In genomic region chr6:8511447-8511846, GRCm38 (mm10) we compare ENCODE assay signal across 8 mouse cellular contexts. TPM values are rescaled to one million over a fixed set of nuclear protein-coding genes. Genes with fewer than 3 reads are reported as not detected.
DNase-seq lines count a peak whose midpoint lies in the region; ATAC-seq and TF ChIP-seq lines count a peak whose summit lies in the region.

No protein-coding gene starts in this region.

- no peak for TF ChIP-seq EP300 in ES-Bruce4 (IDR thresholded peaks at IDR 0.05; ENCODE audit: insufficient read depth, low read depth, low read length)

- H3K27me3 ChIP-seq in ES-Bruce4 (ENCODE audit: control insufficient read depth, insufficient read depth, low read length, poor library complexity, severe bottlenecking): no peaks in the 10 kb centered on the region
- H3K27me3 ChIP-seq in forebrain, postnatal 0 days (ENCODE audit: insufficient read depth, low read length): no peaks in the 10 kb centered on the region
- H3K27me3 ChIP-seq in midbrain, embryonic 10.5 days (ENCODE audit: low read depth, poor library complexity, severe bottlenecking): no peaks in the 10 kb centered on the region

- ATAC-seq in forebrain, postnatal 0 days: no peak

- H3K9me3 ChIP-seq in ES-Bruce4 (replicated peaks; ENCODE audit: control insufficient read depth, insufficient read depth, low read length, poor library complexity, severe bottlenecking): no peaks in the 10 kb centered on the region
- H3K9me3 ChIP-seq in forebrain, postnatal 0 days (ENCODE audit: low read length): no peaks in the 10 kb centered on the region
- H3K9me3 ChIP-seq in midbrain, embryonic 10.5 days (replicated peaks): no peaks in the 10 kb centered on the region

- DNase-seq in cerebellum, postnatal 10 days: peak; percentile 25 to 39
- no peak for DNase-seq in cerebellum, adult 9-10 months
- DNase-seq in forebrain, postnatal 0 days: peak; percentile 24
- DNase-seq in midbrain, embryonic 10.5 days (ENCODE audit: low spot score): peak; percentile 31
- DNase-seq in frontal cortex, postnatal 36 days (ENCODE audit: low spot score in 2 of 2): no peak
- no peak for DNase-seq in adrenal gland, adult 8-10 months
- DNase-seq in urinary bladder, postnatal 36 days (ENCODE audit: low spot score in 2 of 2): no peak

- no peaks in the 10 kb centered on the region for H3K4me1 ChIP-seq in ES-Bruce4 (ENCODE audit: control insufficient read depth, insufficient read depth, low read length)
- H3K4me1 ChIP-seq in forebrain, postnatal 0 days (ENCODE audit: insufficient read depth): peaks cover 18% of the 10 kb centered on the region
- peaks cover 40% of the 10 kb centered on the region for H3K4me1 ChIP-seq in midbrain, embryonic 10.5 days

- no peaks in the 10 kb centered on the region for H3K36me3 ChIP-seq in ES-Bruce4 (ENCODE audit: control insufficient read depth, insufficient read depth, low read length, poor library complexity, severe bottlenecking)
- no peaks in the 10 kb centered on the region for H3K36me3 ChIP-seq in forebrain, postnatal 0 days (ENCODE audit: insufficient read depth)
- no peaks in the 10 kb centered on the region for H3K36me3 ChIP-seq in midbrain, embryonic 10.5 days

- H3K4me2 ChIP-seq in forebrain, postnatal 0 days (ENCODE audit: low read depth): peak overlapping the region; percentile 63

- 5% methylated on average over 3 of the region's 3 CpGs for WGBS in forebrain, postnatal 0 days
- WGBS in midbrain, embryonic 10.5 days: 14% methylated on average over 3 of the region's 3 CpGs

- H3K4me3 ChIP-seq in ES-Bruce4 (ENCODE audit: low read depth, low read length): no peak overlapping the region
- peak overlapping the region; percentile 84 for H3K4me3 ChIP-seq in forebrain, postnatal 0 days (ENCODE audit: low read depth, low read length)
- H3K4me3 ChIP-seq in midbrain, embryonic 10.5 days: peak overlapping the region; percentile 94

- TF ChIP-seq CTCF in ES-Bruce4 (IDR thresholded peaks at IDR 0.05; ENCODE audit: low read depth, low read length): no peak
- TF ChIP-seq CTCF in forebrain, postnatal 0 days (IDR thresholded peaks at IDR 0.05; ENCODE audit: low read depth): no peak

- no peak overlapping the region for H3K27ac ChIP-seq in ES-Bruce4 (ENCODE audit: insufficient read depth, low read length)
- H3K27ac ChIP-seq in forebrain, postnatal 0 days (ENCODE audit: low read depth, low read length): no peak overlapping the region
- H3K27ac ChIP-seq in midbrain, embryonic 10.5 days (replicated peaks): peak overlapping the region; percentile 98

- TF ChIP-seq POLR2A in ES-Bruce4 (IDR thresholded peaks at IDR 0.05; ENCODE audit: insufficient read depth, low read length): no peak

- 0 out of 2 replicates have a peak overlapping the region, but pooled peaks have one; percentile 96 for H3K9ac ChIP-seq in ES-Bruce4 (ENCODE audit: low read depth, poor library complexity, severe bottlenecking)
- H3K9ac ChIP-seq in forebrain, postnatal 0 days: peak overlapping the region; percentile 92

RNA-seq across cellular contexts. Expression of gene Glcci1, which starts 2.0 kb away (rescaled TPM):
- 2.8 and 4.1 TPM in 2 replicates for polyA plus RNA-seq in ES-Bruce4 (2011; ENCODE audit: insufficient read depth, insufficient read length, low read depth, missing spikeins)
- 26.4 and 41.7 TPM in 2 replicates for total RNA-seq in forebrain, postnatal 0 days (2014; rRNA removed)
- polyA plus RNA-seq in forebrain, postnatal 0 days (2015; fragmentation: Nextera tagmentation; extraction: Ambion mirVana): 8.9 and 9.9 TPM in 2 replicates
- 6.2 and 8.8 TPM in 2 replicates for polyA plus RNA-seq in midbrain, embryonic 10.5 days (2016; fragmentation: Nextera tagmentation; extraction: Ambion mirVana)
- 10 to 100 TPM; 29.1 to 32.4 (median 30.7) TPM for total RNA-seq in adrenal gland, adult 8-10 months (2022)

Comparison
In these comparisons a context has a peak if more than half of its experiments do, and no peak if none do; other contexts are left out.
1. DNase-seq: peak in cerebellum, postnatal 10 days (2 of 2), forebrain, postnatal 0 days (single experiment) and midbrain, embryonic 10.5 days (single experiment); none in cerebellum, adult 9-10 months (single experiment), frontal cortex, postnatal 36 days (0 of 2), adrenal gland, adult 8-10 months (single experiment) and urinary bladder, postnatal 36 days (0 of 2).